Mouse (Mus musculus) MEL-GATA-1-ER (cell line): ENCODE measurements around the gene Usp48.

Experiments used
- DNase-seq: peaks from one replicate; pipeline ENCODE4 v3.0.0-alpha.2; 2012; ENCODE audit warnings: low read depth; ENCODE audit errors: extremely low read depth

The Usp48 gene

DNA sequence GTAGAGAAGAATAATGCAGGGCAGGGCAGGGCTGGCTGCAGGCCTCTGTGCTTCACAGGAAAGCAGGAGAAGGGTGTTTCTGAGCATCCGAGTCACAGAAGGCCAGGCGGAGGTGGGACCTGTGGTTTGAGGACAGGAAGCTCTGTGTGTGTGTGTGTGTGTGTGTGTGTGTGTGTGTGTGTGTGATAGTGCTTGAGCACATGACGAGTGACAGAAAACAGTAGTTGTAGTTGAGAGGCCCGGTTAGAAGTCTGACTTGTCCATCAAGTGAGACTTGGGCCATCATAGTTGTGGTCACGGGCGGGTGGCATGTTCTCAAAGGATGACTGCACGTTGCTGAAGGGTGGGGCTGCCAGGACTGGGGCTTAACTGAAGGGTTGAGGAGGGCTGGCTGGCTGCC lies 16.1 kb downstream of the Usp48 start:
- DNase-seq, result no peak

DNA sequence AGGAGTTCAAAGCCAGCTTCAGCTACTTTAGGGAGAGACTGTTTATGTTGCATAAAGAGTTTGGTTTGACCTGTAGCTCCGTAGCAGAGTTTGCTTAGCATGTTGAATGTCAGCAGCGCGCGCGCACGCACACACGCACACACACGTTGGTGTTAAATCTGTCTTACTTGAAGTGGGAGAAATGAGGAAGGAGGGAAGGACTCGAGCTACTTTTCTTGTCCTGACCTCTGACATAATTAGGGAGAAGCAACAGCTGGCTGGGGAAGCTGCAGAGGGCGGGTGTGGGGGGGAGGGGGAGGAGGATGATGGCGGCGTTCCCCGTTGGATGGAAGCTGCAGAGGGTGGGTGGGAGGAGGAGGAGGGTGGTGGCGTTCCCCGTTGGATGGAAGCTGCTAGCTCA lies 16.7 kb downstream of the Usp48 start:
- DNase-seq, result no peak

DNA sequence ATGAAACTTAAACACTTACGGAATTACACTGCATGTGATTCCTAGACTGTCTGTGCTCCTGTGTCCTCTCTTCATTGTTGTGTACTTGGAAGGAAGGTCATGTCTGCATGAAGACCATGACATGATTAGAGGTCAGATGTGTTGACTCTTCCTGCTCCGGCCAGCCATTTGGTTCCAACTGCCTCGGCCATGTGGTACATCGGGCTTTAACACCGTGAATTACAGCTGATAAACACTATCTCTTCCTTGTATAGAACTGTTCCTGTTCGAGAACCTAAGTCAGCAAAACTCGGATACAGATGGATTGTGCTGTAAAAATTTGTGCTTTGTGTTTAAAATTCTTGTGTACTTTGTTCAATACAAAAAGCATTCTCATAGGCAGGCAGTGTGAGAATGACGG lies 29.3 kb downstream of the Usp48 start:
- DNase-seq, result no peak

DNA sequence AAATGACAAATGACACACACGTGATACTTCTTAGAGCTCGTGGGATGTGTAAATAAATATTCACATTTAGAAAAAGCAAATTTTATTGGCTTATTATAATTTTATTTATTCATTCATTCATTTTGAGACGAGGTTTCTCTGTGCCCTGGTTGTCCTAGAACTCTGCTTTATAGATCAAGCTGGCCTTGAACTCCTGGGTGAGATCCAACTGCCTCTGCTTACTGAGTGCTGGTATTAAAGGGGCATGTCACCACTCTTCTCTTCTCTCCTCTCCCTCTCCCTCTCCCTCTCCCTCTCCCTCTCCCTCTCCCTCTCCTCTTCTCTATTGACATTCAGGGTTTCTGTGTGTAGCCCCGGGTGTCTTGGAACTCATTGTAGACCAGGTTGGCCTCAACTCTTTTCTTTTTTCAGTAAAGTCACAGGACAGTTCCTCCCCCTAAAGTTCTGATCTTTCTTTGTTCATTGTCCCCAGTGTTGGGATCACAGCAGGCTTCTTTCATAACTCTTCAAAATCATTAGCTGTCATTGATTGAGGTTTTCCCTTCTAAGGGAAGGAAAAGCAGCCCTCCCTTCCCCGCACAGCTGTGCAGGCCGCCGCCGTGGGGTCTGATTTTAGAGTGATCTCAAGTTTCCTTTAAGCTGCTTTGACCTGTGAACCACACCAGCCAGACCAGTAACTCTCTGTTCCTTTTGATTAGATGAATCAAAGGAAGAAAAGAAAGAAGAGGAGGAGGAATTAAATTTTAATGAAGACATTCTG lies 34.1 kb downstream of the Usp48 start:
- no peak for DNase-seq

DNA sequence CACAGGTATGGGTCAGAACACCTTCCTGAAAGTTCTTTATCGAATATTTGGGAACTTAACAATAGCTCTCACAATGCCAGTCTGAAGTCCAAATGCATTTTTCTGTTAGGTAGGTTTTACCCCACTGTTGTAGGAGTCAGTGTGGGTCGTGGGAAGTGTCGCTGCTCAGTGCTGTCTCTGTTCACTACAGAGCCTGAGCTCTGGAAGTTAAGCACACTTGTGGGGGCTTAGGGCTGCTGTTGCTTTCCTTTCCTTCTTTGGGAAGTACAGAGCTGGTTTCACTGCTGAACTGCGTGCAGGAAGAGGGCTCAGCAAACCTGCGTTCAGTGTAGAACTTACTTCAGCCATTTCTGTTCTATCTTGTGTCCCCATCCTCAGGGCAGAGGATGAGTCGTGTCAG lies 34.8 kb downstream of the Usp48 start:
- DNase-seq, result no peak

DNA sequence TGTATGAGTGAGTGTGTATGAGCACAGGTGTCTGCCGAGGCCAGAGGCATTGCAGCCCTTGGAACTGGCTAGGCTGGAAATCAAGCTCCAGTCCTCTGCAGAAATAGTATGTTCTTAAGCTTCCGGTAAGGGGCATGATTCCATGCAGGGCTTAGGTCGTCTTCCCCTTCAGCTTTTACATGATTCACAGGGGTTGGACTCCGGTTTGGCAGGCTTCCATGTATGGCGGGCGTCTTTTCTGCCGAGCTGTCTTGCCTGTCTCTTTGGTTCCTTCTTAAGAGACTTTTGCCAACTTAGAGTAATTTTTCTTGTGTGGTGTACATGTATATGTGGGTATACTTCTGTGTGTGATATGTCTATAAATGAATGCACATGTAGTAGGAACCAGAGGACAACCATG lies 35.8 kb downstream of the Usp48 start:
- DNase-seq, result no peak

DNA sequence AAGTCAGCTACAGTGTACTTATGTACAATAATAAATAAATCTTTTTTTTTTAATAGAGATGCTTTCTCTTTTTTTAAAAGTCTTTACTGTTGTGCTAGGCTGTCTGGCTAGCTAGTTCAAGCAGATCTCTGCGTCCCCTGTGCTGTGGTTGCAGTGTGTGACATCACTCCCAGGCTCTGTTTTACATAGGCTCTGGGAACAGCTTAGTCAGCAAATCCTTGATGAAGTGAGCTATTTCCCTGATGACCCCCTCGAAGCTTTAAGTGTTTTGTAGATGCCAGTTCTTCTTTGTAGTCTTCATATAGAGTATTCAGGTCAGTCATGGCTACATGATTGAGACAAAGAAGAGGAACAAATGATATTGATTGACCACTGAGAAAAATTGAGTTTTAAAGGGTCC lies 36.6 kb downstream of the Usp48 start:
- DNase-seq, result no peak

DNA sequence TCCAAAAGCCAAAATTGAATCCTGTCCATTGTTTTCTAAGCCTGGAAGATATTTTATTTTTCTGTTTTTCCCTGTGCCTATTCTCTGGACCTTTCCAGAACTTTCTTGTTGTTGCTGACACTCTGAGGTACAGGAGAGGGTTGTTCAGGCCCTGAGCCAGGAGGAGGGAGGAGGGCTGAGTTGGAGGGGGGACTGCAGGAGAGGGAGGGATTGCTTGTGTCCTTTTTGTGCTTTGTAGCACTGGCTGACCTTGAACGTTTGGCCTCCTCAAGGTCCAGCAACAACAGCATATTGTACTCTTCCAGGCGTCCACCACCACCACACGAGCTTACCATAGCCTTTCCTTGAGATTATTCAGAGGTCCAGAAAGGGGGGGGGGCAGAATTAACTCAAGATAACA lies 38.0 kb downstream of the Usp48 start:
- DNase-seq, result no peak

DNA sequence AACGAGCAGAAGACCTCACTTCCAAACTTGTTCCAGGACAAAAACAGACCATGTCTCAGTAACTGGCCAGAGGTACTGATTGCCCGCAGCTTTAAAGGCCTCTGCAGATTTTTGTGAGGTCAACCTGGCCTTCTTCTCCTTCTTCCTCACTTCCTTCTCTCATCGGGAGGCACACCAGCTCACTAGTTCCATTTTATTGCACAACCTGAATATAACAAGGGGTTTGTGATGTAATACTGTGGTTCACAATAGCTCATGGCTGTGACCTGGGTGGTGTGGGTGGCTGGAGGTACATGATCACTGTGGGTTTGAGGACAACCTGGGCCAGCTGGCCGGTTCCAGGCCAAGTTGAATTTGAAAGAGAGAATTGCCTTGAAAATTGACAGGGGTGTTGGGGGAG lies 39.8 kb downstream of the Usp48 start:
- DNase-seq, result no peak

DNA sequence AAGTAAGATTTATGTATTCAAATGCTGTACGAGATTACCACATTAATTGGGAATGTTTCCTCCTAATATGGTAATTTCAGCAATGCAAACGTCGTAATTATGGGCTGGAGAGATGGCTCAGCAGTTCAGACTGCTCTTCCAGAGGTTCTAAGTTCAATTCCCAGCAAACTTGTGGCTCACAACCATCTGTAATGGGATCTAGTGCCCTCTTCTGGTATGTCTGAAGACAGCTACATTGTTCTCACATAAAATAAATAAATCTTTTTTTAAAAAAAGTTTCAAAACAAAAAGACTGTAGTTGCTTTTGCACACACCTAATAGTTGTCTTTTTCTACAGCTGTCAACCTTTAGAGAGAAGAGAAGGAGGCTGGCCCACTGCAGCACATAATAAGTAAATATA lies 43.0 kb downstream of the Usp48 start:
- no peak for DNase-seq

DNA sequence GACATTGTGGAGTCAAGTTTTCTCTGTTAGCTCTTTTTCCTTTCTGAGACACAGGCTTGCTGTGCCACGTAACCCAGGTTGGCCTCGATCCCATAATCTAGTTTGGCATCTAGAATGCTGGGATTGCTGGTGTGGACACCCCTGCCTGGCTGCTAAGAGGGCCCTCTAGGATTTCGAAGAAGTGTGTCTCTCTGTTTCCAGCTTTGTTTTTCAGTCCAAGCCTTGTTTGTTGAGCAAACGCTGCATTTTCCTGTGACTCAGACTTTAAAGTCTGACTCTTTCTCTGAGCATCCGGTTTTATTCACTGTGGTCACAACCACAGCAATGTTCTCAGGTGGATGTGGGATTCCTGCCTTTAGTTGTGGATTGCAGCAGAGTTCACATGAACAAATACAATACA lies 48.0 kb downstream of the Usp48 start:
- DNase-seq, result no peak

DNA sequence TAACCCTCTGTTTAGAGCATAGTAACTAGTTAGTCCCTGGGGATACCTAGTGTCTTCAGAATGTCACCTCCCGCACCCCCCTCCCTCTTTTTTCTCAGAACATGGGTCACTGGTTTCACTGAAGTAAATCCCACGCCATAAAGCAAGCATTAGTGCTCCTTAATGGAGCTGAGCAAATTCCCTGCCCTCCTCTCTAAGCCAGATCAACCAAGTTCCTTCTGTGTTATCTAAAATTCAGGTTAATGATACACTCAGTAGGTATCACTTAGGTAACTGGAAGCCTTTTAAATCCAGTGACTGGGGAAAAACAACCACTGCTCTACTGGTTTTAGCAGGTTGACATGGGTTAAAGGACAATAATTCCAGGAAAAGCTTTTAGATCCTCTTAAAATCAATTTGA lies 48.5 kb downstream of the Usp48 start:
- DNase-seq, result no peak

DNA sequence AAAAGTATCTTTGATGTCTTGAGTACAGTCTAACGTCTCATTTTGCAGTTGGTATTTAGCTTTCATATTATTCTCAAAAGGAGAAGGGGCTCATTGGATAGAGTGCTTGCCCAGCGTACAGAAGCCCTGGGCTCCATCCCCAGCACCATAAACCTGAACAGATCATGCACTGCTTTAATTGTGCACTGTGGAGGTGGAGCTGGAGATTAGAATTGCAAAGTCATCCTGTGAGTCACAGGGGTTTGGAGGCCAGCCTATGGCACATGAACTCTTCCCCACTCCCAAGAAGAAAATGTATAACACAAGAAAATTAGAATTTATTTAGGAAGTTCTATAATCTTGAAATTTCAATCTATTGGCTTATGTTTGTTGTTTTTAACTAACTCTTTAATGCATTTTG lies 49.9 kb downstream of the Usp48 start:
- no peak for DNase-seq

DNA sequence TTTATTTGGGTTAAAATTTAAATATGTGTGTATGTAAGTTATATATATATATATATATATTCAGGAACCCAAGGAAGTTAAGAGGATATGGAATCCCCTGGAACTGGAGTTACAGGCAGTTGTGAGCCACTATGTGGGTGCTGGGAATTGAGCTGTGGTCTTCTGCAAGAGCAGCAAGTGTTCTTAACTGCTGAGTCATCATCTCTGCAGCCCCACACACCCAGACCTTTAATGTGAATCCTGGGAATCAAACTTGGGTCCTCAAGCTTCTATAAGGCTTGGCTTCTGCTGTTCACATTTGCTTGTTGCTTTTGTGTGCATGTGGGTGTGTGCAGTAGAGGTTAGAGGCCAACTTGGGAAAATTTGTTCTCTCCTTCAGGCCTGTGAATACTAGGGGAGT lies 52.7 kb downstream of the Usp48 start:
- DNase-seq, result no peak

DNA sequence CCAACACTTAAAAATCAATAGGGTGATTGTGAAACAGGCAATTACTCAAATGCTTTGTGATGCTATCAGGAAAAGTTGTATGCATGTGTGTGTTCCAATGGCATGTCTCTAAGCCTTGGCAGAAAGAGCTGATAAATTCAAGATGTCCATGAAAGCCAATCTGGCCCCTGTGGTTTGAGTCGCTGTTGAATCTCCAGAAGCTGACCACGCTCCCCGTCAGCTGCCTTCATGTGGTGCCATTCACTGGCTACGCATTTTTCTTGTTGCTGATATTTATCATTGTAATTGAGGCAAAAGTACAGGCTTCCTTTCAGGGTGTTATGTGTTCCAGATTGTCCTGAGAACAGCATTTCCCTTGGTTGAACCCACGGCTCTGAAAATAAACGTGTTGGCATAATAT lies 54.1 kb downstream of the Usp48 start:
- no peak for DNase-seq

DNA sequence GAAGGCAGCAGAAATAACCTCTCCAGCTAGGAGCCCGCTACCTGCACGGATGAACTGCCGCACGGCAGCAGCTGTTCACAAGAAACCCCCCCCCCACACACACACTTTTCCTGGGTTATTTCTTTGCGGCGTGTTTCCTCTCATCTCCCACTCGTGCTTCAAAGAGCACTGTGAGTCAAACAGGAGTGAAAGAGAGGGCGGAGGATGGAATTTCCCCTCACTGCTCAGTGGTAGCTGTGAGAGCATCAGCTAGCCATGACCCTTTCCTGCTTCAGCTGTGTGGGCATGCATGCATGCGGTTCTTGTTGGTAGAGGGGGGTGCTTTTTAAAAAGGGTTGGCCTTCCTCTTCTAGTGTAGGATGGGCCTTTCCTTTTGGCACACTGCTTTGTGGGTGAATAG lies 54.7 kb downstream of the Usp48 start:
- DNase-seq, result no peak

DNA sequence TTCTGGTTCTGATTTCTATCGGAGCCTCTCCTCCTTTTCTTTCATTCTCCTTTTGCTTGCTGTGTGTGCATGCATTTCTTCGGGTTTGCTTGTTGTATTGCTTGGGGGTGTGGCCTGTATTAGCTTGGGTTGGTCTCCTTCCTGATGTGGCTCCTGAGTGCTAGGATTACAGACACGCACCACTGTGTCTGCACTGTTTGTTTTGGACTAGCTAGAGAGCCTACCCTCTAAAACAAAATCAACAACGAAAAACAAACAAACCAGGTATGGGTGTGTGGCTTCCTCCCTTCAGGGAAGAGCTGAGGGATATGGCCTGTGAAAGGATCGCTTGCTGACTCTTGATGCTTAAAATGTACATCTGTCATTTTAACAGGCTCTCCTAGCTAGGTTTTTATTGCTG lies 57.4 kb downstream of the Usp48 start:
- no peak for DNase-seq

DNA sequence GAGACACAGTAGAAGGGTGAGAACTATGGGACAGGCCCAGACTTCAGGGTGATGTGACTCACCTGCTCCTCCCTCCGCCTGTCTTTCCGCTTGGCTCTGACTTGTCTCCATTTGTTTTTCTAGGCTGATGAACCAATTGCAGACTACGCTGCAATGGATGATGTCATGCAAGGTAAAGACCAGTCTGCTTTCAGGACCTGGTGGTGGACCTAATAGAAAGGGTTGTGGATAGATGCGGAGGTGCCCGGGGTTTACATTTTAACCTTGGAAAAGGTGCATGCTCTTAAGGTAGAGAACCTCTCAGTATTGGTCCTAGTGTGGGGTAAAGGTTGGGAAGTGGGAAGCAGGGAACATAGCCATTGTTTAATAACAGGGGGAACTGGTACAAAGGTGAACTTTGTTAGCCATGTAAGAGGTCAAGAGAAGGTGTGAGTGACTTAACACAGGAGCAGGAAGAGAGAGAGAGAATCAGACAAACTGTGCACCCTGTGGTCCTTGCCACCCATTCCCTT lies 59.3 kb downstream of the Usp48 start:
- DNase-seq, result no peak

DNA sequence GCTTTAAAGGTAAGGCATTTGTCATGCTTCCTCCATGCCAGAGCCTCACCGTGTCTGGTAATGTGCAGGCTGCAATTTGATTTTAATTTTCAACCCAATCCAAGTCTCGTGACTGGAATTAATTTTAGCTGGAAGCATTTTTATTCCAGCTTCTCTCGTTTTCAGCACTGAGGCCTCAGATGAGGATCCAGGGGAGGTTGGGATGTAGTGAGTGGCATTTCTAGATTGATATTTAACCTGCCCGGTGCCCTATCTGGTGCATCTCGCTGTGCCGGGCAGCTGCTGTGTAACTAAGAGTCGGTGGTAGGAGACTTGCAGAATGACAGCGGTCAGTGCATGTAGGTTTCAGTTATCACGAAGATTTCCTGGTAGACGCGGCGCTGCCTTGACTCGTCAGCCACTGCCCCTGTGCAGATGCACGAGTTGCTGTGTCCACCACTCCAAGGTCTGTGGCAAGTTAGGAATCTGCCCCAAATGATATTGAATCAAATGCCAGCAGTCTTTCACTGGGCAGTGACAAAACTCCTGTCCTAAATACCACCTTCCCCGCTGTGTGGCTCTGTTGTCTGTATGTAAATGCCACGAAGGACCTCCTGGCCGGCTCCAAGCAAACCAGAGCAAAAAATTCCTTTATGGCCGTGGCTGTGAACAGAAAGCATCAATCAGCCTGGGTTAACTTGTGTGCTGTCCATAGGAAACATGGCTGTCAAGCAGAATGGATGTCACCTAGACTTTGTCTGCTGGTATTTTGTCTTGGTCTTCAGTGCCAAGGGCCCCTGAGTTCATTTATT lies 61.9 kb downstream of the Usp48 start:
- DNase-seq, result no peak

DNA sequence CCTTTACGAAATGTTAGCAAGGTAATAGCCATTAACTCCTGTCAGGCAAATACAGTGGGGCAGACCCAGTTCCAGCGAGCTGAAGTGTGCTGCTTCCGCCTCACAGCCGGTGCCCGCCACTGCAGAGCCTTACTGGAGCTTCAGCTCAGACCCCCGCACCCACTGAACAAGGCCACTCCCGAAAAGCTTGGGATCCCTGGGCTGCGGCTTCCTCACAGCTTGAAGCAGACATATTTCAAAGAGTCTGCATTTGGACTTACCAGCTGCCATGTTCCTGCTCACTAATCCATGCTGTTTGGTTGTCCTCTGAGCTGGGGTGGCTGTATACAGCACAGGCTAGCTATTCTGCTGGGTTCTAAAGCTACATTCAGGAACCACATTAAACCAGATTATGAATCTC lies 64.1 kb downstream of the Usp48 start:
- DNase-seq, result no peak

DNA sequence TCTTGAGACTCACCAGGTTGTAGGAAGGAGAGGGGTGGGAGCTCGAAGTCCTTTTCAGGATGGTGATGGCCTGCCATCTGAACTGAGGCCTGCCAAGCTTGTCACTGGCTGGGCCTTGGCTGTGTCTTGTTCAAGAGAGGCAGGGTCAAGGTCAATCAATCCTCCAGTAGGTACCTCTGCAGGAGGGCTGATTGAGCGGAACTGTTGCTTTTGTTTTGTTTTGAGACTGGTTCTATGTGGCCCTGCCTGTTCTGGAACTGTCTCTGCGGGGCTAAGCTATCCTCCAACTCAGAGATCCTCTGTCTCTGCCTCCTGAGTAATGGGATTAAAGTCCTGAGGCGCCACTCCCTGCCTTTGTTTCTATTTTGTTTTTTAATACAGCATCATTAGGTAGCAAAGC lies 66.0 kb downstream of the Usp48 start:
- DNase-seq, result no peak

DNA sequence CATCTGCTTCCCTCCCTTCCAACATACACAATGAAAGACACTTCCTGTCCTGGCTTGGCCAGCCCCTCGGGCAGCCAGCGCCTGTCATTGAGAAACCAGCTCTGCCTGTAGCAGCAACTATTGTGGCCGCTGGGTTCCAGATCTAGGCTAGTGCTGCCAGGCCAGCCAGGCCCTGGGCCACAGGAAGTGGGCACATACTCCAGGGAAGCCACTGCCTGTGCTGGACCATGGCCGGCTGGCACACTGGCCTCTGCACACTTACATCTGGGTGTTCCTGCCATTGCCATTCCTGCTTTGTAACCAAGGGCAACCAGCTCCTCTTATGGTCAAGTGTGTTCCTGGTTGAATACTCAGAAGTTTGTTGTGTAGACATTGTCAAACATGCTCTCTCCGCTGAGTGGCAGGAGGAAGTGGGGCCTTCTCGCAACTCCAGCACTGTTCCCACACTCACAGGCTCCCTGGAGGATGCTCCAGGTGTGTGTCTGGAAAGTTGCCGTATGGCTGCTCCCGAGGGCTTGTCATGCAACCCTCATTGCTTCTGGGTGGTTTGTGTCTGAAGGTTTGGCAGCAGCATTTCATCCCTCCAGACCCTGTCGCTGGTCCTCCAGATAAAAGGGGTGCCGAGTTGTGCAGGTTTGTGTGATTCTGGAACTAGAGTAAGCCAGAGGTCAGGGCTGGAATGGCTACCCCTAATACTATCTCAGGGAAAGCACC lies 67.0 kb downstream of the Usp48 start:
- DNase-seq, result no peak
